Mouse (Mus musculus) B cell, adult 67 days (primary cell): ENCODE data around the gene Npy2r. TPM values are rescaled to one million over a fixed set of nuclear protein-coding genes. Genes with fewer than 3 reads are reported as not detected.

Source experiments
- total RNA-seq, 2 experiments: library from RNA; stranded (reverse); gene quantifications; 4 replicates each; pipeline ENCODE4 v1.2.4; 2023

Gene Npy2r
- not detected for total RNA-seq

DNA sequence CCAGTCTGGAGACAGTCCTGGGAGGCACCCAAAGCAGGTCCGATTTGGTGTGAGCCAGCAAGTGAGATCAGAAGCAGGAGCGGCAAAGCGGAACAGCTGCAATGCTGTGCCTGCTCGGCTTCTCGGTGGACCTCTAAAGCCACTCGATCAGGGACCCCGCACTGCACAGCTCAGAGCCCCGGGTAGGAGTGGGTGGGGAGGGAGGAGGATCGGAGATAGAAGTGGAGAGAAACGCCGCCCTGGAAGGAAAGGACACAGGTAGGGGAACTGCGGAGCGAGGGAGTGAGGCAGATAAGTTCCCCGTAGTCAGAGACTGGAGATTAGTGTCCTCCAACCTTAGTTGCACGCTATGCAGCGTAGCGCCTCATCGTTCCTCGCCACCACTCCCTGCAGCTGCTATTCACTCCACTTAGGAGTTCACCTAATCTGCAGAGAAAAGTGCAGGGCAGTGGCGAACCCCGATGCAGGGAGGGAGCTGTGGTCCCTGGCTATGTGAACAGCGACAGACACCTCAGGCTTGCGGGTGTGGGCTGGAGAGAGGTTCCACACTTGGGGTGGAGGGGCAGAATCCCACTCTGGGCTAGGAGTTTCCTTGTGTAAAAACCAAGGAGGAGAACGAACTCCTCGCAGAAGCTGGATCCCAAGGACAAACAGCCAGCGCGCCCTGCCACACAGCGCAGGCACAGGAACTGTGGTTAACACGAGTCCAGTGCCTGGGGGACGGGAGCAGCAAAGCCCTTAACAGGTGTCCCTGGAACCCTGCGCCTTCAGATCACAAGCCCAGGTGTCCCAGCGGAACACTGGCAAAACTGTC lies at the start of gene Npy2r:
TSS of gene Npy2r (minus strand) at position 177 of the 814 bp plus-strand sequence.

Other genes starting within 250 kb of the Npy2r start
- 1 to 10 TPM; 1.4 to 1.8 TPM for gene Map9, start 190.0 kb downstream of the Npy2r start, total RNA-seq